Mouse (Mus musculus): ENCODE measurements at regions not wholly inside any gene's neighbourhood (a gene's known extent, or its start where the extent isn't known, plus 50 kb on each side); places are given as distances from the start of the nearest gene placed in this dataset.
"Not testable (repeated sequence)": the region's sequence is repeated elsewhere in the genome, so short reads cannot be mapped to it uniquely, and the experiment has no call there.

DNA sequence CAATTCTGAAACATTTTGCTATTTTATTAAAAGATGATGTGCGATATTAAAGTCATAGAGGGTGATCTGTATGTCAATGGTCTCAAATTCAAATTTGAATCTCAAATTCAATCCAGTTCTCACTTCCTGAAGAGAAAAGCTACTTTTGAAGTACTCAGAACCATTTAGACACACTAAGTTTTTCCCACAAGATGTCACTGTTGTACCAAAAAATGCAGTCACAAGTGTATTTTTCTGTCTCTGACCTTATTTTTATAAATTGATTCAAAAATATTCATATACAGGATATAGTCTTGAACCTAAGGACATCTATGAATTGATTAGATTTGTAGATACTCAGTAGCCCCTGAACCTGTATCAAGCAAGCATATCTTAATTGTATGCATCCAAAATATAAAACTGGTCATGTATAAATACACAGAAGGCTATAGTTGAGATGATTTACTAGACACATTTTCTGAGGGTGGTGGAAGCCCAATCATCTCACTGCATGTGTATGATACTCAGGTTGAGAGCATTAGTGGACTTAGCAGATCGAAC lies 137.8 kb upstream of the Arhgap42 start:
- ATAC-seq (replicated peaks in 1 of 2; ENCODE audit: insufficient read depth in 1 of 2, low FRiP score in 2 of 2, low TSS enrichment in 1 of 2, low read depth in 1 of 2, poor library complexity in 2 of 2, severe bottlenecking in 2 of 2), result no peak

DNA sequence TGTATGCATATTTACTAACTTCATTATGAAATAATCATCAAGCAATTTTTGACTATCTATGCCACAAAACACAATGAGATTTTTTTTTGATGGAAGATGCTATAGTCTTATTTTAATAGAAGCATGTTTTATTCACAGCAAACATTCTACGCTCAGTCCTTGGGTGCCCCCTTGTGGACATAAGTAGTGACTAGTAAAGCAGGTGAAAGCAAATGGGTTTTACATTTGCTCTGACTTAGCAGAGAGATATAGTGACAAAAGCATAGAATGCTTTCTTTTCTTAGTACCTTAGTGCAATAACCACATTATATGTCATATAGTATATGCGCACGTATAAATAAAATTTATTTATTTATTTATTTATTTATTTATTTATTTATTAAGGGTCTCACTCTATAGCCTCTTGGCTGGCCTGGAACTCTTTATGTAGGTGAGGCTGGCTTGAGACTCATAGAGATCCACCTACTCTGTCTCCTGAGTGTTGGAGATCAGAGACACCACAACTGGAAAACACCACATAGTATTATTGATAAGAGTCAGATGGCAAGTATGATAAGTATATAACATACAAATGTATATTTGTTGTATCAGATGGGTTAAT lies 136.5 kb upstream of the Arhgap42 start:
- peak; percentile 73 to 80; a peak in 2 of 4 replicates for ATAC-seq (replicated peaks in 1 of 2; ENCODE audit: insufficient read depth in 1 of 2, low FRiP score in 2 of 2, low TSS enrichment in 1 of 2, low read depth in 1 of 2, poor library complexity in 2 of 2, severe bottlenecking in 2 of 2)

DNA sequence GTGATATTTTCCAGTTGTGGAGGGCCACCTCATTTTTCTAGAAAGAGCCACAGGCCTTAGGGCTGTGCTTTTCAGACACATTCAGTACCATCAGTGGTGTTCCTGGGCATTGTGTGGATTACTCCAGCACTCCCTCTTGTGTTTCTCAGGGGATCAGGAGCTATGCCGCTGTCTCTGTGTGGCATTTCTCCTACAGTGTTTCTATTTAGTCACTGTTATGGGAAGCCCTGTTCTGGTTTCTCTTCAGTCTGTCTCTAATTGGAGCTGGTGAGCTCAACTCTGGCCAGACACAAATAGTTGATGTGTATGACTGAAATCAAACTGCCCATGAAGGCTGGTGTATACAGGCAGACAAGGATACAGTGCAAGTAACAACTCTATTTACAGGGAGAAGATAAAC lies 133.7 kb upstream of the Arhgap42 start:
- no peak for ATAC-seq (replicated peaks in 1 of 2; ENCODE audit: insufficient read depth in 1 of 2, low FRiP score in 2 of 2, low TSS enrichment in 1 of 2, low read depth in 1 of 2, poor library complexity in 2 of 2, severe bottlenecking in 2 of 2)

DNA sequence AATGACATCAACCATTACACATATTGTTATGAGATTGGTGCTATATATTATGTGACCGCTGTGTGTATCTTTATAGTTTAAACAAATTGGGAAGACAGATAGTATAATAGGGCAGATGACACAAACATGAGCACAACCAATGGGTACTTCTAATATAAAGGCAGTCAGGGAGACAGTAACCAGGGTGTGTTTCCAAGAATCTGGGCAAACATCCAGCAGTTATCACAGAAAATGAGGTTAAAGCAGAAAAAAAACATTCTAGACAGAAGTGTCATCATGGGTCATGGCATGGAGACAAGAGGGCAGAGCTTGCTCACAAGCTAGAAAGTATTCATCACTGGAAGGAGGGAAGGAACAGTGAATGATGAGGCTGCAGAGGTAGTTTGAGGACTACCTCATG lies 129.8 kb upstream of the Arhgap42 start:
- ATAC-seq (replicated peaks in 1 of 2; ENCODE audit: insufficient read depth in 1 of 2, low FRiP score in 2 of 2, low TSS enrichment in 1 of 2, low read depth in 1 of 2, poor library complexity in 2 of 2, severe bottlenecking in 2 of 2), result no peak

DNA sequence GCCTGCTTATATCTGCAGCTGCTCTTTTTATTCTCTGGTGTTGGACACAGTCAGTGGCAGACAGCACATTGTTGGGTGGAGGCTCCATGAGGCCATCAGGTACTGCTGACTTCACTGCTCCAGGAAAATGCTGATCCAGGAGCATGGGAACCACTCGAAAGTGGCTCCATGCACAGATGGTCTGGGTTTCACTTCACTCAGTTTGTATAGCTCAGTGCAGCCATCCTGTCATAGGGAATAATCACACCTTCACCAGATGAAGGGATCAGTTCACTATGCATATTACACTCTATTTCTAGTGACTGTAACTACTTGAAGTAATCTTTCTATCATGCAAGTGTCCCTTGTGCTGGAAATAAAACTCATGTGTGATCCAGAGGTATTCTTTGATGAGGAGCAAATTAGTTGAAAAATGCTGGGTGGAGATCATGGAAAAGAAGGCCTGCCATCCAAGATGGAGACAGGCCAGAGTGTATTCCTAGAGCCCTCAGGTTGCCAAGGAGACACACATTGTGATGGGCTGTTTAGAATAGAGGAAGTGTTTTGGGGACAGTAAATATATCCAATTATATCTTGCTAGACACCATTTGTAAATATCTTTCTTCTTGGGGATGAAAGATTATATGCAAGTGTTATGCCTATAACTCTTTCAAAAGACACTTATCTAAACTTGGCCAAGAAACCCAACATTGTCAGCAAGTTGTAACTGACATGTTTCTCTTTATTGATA lies 103.7 kb upstream of the Arhgap42 start:
- no peak for ATAC-seq (replicated peaks in 1 of 2; ENCODE audit: insufficient read depth in 1 of 2, low FRiP score in 2 of 2, low TSS enrichment in 1 of 2, low read depth in 1 of 2, poor library complexity in 2 of 2, severe bottlenecking in 2 of 2)

DNA sequence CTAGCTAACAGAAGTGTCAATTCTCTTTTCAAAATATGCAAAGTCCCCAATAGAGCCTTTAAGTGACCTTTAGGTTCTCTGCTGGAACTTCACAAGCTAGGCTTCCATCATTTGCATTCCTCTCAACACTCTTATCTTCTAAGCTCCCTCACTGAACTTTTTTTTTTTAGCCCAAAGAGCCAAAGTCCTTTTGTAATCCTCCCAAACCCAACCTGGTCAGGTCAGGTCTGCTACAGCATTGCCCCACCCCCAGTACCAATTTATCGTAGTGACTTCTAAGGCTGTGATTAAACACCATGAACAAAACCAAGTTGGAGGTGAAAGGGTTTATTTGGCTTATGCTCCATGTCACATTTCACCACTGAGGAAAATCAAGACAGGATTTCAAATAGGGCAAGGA lies 79.7 kb upstream of the Arhgap42 start:
- no peak for ATAC-seq (replicated peaks in 1 of 2; ENCODE audit: insufficient read depth in 1 of 2, low FRiP score in 2 of 2, low TSS enrichment in 1 of 2, low read depth in 1 of 2, poor library complexity in 2 of 2, severe bottlenecking in 2 of 2)

DNA sequence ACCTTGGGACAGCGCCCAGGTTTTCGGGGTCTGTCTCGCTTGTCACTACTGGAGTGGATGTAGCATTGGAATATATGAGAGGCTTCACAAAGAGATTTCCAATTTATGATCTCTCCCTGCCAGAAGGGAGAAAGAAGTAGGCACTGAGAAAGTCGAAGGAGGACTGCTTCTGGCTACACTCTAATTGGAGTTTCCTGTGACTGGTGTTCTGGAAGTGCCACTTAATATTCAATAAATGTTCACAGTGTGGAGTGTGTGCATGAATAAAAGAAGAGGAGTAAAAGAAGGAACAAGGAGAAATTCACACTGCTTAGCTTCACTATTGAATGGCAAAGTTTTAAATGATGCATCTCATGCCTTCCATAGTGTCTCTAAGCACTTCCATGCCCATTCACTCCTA lies 77.1 kb upstream of the Arhgap42 start:
- ATAC-seq (replicated peaks in 1 of 2; ENCODE audit: insufficient read depth in 1 of 2, low FRiP score in 2 of 2, low TSS enrichment in 1 of 2, low read depth in 1 of 2, poor library complexity in 2 of 2, severe bottlenecking in 2 of 2), result no peak

DNA sequence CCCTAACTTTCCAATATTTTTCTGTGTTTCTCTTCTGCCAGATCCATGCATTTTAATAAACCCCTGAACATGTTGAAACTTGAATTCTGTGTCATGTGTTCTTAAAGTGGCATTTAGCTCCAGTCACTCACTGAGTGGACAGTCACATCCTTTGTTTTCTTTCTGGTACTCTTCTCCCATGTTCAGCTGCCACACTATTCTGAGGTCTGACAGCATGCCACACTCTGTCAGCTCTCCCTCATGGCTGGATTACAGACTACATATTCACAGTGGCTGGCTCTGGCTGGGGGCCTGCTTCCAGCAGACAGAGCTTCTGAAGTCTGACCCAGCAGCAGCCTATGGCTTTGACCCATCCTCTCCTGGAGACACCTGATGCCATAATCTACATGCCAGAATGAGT lies 73.4 kb upstream of the Arhgap42 start:
- ATAC-seq (replicated peaks in 1 of 2; ENCODE audit: insufficient read depth in 1 of 2, low FRiP score in 2 of 2, low TSS enrichment in 1 of 2, low read depth in 1 of 2, poor library complexity in 2 of 2, severe bottlenecking in 2 of 2), result no peak

DNA sequence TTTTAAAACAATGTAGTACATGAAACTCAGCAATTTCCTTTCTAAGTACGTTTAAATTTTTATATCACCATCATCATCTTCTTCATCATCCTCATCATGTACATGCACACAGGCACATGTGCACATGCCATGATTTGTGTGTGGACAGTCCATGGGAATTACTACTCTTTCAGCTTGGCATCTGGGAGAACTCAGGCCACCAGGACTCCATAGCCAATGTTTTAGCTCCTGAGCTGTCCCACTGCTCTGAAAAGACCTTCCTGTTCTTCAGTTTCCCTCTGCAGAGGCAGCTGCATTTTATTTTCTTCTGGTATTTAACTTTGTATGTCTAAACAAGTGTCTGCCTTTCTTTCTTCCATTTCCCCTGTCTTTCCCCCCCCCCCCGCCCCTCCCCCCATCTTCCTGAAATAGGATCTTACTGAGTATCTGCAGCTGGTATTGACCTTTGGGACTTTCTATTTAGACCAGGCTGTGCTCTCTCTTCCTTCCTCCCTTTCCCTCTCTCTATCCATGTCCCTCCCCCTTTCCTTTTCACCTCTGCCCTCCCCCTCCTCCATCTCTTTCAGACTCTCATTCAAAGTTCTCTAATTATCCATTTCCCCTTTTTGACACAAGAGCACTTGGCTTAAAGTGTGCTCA lies 72.8 kb upstream of the Arhgap42 start:
- ATAC-seq (replicated peaks in 1 of 2; ENCODE audit: insufficient read depth in 1 of 2, low FRiP score in 2 of 2, low TSS enrichment in 1 of 2, low read depth in 1 of 2, poor library complexity in 2 of 2, severe bottlenecking in 2 of 2), result no peak

DNA sequence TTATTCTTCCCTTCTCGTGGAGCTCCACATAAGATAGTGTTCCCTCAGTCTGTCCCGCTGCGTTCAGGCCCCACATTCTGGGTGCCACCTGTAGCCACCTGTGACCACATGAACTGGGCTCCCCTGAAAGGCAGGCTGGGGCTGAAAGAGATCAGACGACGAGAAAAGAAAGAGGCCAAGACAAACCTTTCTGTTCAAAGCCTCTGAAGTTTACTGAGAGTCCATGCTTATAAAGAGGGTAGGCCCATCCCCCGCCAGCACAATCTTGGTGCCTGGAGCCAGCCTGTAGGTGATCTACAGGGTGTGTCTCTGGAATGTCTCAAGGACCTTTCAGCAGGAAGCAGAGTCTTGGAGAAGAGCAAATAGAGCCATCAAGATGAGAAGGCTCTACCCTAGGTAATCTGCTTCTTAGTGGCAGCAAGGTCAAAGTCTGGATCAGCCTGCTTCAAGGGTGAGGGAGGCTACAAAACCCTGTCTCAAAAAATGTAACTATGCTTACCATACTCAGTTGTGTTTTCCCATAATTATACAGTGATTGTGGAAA lies 72.2 kb upstream of the Arhgap42 start:
- not testable (repeated sequence) for ATAC-seq (replicated peaks in 1 of 2; ENCODE audit: insufficient read depth in 1 of 2, low FRiP score in 2 of 2, low TSS enrichment in 1 of 2, low read depth in 1 of 2, poor library complexity in 2 of 2, severe bottlenecking in 2 of 2)

DNA sequence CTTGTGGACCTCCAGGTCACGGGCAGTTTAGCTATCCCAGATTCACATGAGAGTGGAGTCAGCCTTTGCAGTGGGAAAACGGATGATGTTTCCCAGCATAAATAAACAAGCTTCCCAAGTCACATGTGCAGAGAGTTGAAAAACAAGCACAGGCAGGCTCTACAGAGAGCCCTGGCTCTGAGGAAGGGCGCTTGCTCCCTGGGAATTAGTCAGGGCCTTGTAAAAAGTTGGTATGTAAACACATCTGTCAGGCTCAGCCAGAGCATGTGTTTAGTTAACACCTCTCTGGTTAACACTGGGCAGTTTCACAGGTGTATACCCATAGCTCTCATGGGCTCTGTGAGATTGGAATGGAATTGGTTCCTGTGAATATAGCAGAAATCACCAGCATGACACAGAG lies 51.9 kb upstream of the Arhgap42 start:
- no peak for ATAC-seq (replicated peaks in 1 of 2; ENCODE audit: insufficient read depth in 1 of 2, low FRiP score in 2 of 2, low TSS enrichment in 1 of 2, low read depth in 1 of 2, poor library complexity in 2 of 2, severe bottlenecking in 2 of 2)

DNA sequence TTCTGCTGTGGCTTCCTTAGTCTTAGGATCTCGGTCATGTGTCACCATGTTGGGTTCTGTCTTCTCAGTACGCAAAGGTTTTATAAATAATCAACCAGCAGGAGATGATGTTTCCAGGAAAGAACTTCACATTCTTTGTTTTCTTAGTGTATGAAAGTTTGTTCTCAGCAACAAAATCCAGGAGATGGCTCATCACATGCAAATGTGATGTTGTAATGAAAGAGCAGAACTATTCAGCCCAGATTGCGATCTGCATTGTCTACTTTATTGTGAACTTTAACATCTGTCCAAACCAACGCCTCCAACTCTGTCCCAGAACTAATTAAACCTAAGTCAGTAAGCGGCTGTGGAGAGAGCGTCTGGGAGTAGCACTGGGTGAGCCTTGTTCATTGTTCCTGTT lies 50.7 kb upstream of the Arhgap42 start:
- no peak for ATAC-seq (replicated peaks in 1 of 2; ENCODE audit: insufficient read depth in 1 of 2, low FRiP score in 2 of 2, low TSS enrichment in 1 of 2, low read depth in 1 of 2, poor library complexity in 2 of 2, severe bottlenecking in 2 of 2)
